Mouse (Mus musculus) megakaryocyte, adult 5-6 weeks (primary cell): ENCODE measurements around the gene Ceacam15. TPM values are rescaled to one million over a fixed set of nuclear protein-coding genes. Genes with fewer than 3 reads are reported as not detected.

Experiments
- ATAC-seq: 2 replicates; pipeline ENCODE4 v1.8.0; 2016; ENCODE audit warnings: mild to moderate bottlenecking, inconsistent platforms; ENCODE audit not compliant: poor library complexity, severe bottlenecking
- total RNA-seq, 2 experiments: library from RNA; stranded (forward) in 1 of 2; stranded (reverse) in 1 of 2; fragments of 153-499, 151-499 nt in 1 of 2; fragments of 221-1000, 200-1000 nt in 1 of 2; gene quantifications; 2 replicates each; pipeline versions ENCODE4 v1.2.3 to v1.2.4; 2015 to 2017

The Ceacam15 gene
- total RNA-seq, 2 experiments from 2014 or later, result not detected

- ATAC-seq, result no peak
These were observed 43.6 kb downstream of the Ceacam15 start for GRCm38 (mm10) chr7:16631932-16632331.

GRCm38 (mm10) chr7:16631025-16631424 is 44.5 kb downstream of the Ceacam15 start:
- no peak for ATAC-seq

- ATAC-seq, result 0 out of 2 replicates have a peak, but pooled peaks have one; percentile 43
These were observed 45.8 kb downstream of the Ceacam15 start for GRCm38 (mm10) chr7:16629598-16630296.

- ATAC-seq, result peak; percentile 73
These were observed 47.3 kb downstream of the Ceacam15 start for GRCm38 (mm10) chr7:16628096-16628771.

- peak; percentile 24; the same call in 1 of the 2 replicates for ATAC-seq
These were observed 51.8 kb downstream of the Ceacam15 start for GRCm38 (mm10) chr7:16623687-16624086.

- no peak for ATAC-seq
These were observed 52.4 kb downstream of the Ceacam15 start for GRCm38 (mm10) chr7:16623131-16623530.

Other genes with a start within 250 kb of the Ceacam15 start
- 24.2 and 33.1 TPM in 2 replicates for gene Tmem160, start 222.9 kb downstream of the Ceacam15 start, total RNA-seq (2015)
- 10.7 and 12.8 TPM in 2 replicates for gene Tmem160, start 222.9 kb downstream of the Ceacam15 start, total RNA-seq (2017)
- gene Npas1, start 198.0 kb downstream of the Ceacam15 start, total RNA-seq (2015), result not detected in 2 replicates
- not detected in 2 replicates for gene Npas1, start 198.0 kb downstream of the Ceacam15 start, total RNA-seq (2017)
- gene Arhgap35, start 60.7 kb downstream of the Ceacam15 start, total RNA-seq (2015), result 3.9 and 4.1 TPM in 2 replicates
- gene Arhgap35, start 60.7 kb downstream of the Ceacam15 start, total RNA-seq (2017), result 2.6 and 4.1 TPM in 2 replicates
- gene Ceacam9, start 46.2 kb upstream of the Ceacam15 start, total RNA-seq (2015), result not detected in 2 replicates
- not detected in 2 replicates for gene Ceacam9, start 46.2 kb upstream of the Ceacam15 start, total RNA-seq (2017)
- gene Ap2s1, start 62.7 kb upstream of the Ceacam15 start, total RNA-seq (2015), result 205 and 210 TPM in 2 replicates
- gene Ap2s1, start 62.7 kb upstream of the Ceacam15 start, total RNA-seq (2017), result 81.5 and 95.7 TPM in 2 replicates
- 48.1 and 55.7 TPM in 2 replicates for gene Slc1a5, start 105.6 kb upstream of the Ceacam15 start, total RNA-seq (2015)
- 27.8 and 28.4 TPM in 2 replicates for gene Slc1a5, start 105.6 kb upstream of the Ceacam15 start, total RNA-seq (2017)
- 25.7 and 27.6 TPM in 2 replicates for gene Strn4, start 140.2 kb upstream of the Ceacam15 start, total RNA-seq (2015)
- 45.9 and 50.0 TPM in 2 replicates for gene Strn4, start 140.2 kb upstream of the Ceacam15 start, total RNA-seq (2017)
- 8.1 and 12.4 TPM in 2 replicates for gene Fkrp, start 141.0 kb upstream of the Ceacam15 start, total RNA-seq (2015)
- 8.1 and 10.6 TPM in 2 replicates for gene Fkrp, start 141.0 kb upstream of the Ceacam15 start, total RNA-seq (2017)
- 8.8 and 14.0 TPM in 2 replicates for gene Prkd2, start 167.2 kb upstream of the Ceacam15 start, total RNA-seq (2015)
- 9.4 and 10.1 TPM in 2 replicates for gene Prkd2, start 167.2 kb upstream of the Ceacam15 start, total RNA-seq (2017)
- 0.09 and 0.23 TPM in 2 replicates for gene Dact3, start 199.6 kb upstream of the Ceacam15 start, total RNA-seq (2015)
- gene Dact3, start 199.6 kb upstream of the Ceacam15 start, total RNA-seq (2017), result 0.15 and 0.16 TPM in 2 replicates
- gene Gng8, start 216.1 kb upstream of the Ceacam15 start, total RNA-seq (2015), result not detected in 2 replicates
- 0.48 TPM in 1 of 2 replicates, not detected in the other for gene Gng8, start 216.1 kb upstream of the Ceacam15 start, total RNA-seq (2017)
- gene Ptgir, start 230.8 kb upstream of the Ceacam15 start, total RNA-seq (2015), result 16.0 and 18.1 TPM in 2 replicates
- 14.5 and 16.6 TPM in 2 replicates for gene Ptgir, start 230.8 kb upstream of the Ceacam15 start, total RNA-seq (2017)
- 113 and 140 TPM in 2 replicates for gene Calm3, start 248.4 kb upstream of the Ceacam15 start, total RNA-seq (2015)
- gene Calm3, start 248.4 kb upstream of the Ceacam15 start, total RNA-seq (2017), result 322 and 392 TPM in 2 replicates